Mouse (Mus musculus) MN1 (cell line): ENCODE data around the gene Rnf2.
A peak's percentile ranks its signal among the peaks of the same experiment; 100 is the strongest.

Experiments used
- DNase-seq: peaks from one replicate; pipeline ENCODE4 v3.0.0-alpha.2; 2016; ENCODE audit warnings: low spot score

Rnf2 gene

GRCm38 (mm10) chr1:151500531-151501361 lies at the start of gene Rnf2:
TSS of gene Rnf2 (minus strand) at chr1:151500955.
- DNase-seq: peak; percentile 95

GRCm38 (mm10) chr1:151549794-151550193 lies 49.0 kb upstream of the Rnf2 start:
- DNase-seq: no peak

- no peak for DNase-seq
Measured at GRCm38 (mm10) chr1:151548896-151549610, 48.3 kb upstream of the Rnf2 start.

GRCm38 (mm10) chr1:151545571-151545970 lies 44.8 kb upstream of the Rnf2 start:
- no peak for DNase-seq

DNA sequence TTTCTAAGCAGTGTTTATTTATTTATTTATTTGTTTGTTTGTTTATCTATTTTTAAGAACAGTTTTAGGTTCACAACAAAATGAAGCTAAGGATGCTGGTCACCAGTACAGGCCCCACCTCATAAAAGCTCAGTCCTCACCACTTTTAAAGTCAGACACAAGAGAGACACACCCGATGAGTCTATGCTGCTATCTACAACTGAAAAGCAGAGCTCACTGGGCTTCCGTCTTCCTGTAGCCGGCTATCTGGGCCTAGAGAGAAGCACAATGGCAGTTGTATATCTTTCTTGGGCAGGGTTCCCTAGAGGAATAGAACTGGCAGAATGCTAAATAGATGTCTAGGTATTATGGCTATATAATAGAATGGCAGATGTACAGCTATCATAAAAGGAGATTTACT lies 43.8 kb upstream of the Rnf2 start:
- no peak for DNase-seq

DNA sequence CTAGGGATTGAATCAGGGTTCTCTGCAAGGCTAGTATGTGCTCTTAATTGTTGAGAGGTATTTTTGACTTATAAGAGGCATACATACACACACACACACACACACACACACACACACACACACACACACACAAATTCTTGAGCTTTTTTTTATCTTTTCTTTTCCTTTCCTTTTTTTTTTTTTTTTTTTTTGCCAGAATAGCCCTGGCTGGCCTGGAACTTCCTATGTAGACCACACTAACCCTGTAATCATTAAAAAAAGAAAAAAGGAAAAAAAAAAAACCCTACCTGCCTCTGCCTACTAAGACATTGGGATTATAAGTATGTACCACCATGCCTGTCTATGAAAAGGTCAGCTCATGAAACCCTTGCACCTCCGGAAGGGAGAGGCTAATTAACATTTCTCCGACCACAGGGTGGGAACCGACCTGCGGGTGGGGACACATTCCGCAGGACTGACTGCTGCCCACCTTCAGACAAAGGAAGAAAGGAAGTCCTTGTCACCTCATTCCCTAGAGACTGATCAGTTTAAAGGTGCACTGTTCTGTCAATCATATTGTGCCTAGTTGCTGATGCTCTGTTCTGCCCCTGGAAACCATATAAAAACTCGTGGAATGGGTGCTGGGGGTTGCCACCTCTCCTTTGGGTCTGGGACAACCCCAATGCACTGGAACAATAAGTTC lies 43.2 kb upstream of the Rnf2 start:
- peak; percentile 4 for DNase-seq

- DNase-seq: no peak
Measured at GRCm38 (mm10) chr1:151526701-151527100, 25.9 kb upstream of the Rnf2 start.

DNA sequence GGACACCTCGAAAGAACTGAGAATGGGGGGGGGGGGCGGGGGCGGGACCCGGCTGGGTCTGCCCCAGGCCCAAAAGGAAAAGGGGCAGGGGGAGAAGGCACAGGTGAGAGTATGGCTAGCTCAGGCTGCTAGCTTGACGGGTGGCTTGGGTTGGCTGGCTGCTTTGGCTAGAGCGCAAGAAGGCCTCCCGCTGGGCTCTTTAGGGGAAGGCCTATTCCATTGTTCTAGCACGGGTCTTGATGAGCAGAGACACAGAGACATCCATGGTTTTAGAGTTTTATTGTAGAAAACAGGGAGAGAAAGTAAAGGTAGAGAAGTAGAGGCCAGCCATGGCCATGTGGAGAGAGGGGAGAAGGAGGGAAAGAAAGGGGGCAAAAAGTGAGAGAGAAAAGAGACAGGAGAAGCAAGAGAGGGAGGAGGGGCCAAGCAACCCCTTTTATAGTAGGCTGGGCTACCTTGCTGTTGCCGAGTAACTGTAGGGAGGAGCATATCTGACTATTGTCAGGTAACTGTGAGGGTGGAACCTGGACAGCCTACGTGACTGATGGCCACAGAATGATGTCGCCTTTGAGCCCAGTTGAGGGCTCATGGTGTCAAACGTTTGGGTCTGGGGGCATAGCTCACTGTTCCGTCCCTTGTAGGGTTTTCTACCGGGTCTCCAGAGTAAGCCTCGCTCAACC lies 17.0 kb upstream of the Rnf2 start:
- DNase-seq: no peak

GRCm38 (mm10) chr1:151516871-151517270 lies 16.1 kb upstream of the Rnf2 start:
- DNase-seq: no peak

- no peak for DNase-seq
Measured at GRCm38 (mm10) chr1:151515733-151516132, 15.0 kb upstream of the Rnf2 start.

DNA sequence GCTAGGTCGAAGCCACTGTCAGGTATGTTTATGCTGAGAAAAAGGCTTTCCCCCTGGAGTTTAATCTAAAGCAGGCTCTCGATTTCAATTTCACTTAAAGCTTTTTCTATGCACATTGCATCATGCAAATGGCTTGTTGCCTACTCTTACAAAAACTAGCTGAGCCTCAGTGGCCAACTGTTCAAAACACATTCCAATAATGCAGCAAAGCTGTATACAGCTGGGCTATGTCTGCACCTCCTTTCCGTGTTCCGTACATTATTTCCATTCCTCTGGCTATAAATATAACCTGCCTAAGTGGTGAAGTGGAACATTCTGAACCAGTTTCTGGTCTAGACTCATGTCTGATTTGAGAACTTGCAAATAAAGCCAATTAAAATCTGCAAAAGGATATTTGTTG lies 13.4 kb upstream of the Rnf2 start:
- no peak for DNase-seq

- no peak for DNase-seq
Measured at GRCm38 (mm10) chr1:151510811-151511210, 10.1 kb upstream of the Rnf2 start.

- peak; percentile 61 for DNase-seq
Measured at GRCm38 (mm10) chr1:151499815-151500501, 797 bp downstream of the Rnf2 start.

- no peak for DNase-seq
Measured at GRCm38 (mm10) chr1:151498381-151498780, 2.4 kb downstream of the Rnf2 start.

DNA sequence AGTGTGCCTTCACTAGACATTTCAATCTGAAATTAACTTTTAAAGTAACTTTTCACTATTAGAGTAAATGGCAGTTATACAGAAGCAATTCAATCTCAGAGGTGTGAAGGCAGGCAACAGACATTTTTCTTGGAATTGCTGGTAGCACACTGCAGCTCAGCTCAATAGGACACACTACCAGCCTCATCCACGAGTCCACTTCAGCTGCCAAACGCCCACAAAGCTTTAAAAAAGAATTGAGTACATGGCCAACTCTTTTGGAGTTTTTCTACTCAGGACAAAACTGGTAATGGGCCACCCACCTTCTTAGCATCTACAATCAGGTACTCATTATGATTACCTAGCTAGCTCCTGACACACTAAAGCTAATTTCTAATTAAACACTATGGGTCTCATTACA lies 2.8 kb downstream of the Rnf2 start:
- DNase-seq: no peak

DNA sequence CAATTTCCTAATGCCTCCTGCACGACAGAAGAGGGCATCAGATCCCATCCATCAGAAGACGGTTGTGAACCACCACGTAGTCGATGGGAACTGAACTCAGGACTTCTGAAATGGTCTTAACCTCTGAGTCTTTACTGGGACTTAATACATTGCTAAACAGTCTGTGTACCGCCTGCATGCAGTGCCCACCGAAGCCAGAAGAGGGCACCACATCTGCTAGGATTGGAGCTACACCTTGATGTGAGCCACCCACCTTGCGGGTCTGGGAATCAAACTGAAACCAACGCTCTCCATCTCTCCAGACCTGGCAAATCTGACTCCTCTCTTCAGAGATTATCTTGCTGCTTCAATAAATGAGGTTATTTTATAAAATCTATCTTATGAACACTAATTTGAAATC lies 3.7 kb downstream of the Rnf2 start:
- DNase-seq: peak; percentile 25

DNA sequence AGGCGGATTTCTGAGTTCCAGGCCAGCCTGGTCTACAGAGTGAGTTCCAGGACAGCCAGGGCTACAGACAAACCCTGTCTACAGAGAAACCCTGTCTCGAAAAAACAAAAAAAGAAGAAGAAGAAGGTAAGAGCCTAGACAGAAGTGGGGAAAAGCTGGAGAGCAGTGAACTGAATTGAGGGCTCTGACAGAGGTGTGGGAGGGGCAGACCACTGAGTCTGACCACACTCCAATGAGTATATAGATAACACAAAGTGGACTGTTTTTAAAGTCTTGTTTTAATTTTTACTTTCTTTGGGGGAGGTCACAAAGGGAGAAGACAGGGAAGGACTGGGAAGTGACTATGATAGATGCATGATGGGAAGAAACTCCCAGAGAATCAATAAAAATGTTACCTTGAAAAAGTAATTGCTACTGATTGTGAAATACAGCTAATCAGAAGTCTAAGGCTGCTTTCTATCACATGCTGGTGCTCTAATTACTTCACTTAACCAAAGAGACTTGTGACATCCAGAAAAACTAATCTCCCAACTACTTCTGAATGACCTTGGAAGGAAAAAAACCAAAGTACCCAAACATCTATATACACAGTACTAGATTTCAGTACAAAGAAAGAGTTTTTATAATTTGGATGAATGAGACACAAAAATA lies 5.0 kb downstream of the Rnf2 start:
- no peak for DNase-seq

GRCm38 (mm10) chr1:151494711-151495110 lies 6.0 kb downstream of the Rnf2 start:
- no peak for DNase-seq

DNA sequence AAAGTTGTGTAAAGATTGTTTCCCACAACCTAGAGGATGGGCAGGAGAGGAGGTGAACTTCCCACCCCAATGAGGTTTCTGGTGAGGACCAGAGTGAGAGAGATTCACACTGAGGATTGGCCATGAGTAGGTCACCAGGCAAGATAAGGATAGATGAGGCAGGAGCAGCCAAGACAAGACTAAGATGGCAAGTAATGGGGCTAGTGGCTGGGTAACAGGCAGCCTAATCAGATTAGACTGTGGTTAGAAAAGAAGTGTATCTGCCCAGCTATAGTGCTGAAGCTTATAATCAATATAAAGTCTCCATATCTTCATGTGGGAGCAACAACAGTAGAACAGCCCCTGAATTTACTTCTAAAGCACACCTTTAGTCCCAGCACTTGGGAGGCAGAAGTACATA lies 6.9 kb downstream of the Rnf2 start:
- DNase-seq: no peak

DNA sequence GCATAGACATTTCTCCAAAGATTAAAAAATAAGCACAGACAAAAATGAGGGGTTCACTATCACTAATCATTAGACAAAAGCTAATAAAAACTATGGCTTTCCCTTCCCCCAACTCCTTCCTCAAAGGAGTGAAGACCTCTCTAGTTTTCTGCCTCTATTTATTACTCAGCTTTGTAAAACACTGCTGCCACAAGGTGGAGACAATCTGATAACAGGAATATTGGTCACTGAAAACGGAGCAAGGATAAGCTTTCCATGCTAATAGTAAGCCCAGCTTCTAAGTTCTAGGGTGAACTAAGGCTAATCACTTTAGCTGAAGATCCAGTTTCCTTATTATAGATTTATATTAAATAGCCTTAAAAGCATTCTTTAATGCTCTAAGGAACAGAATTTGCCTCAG lies 8.3 kb downstream of the Rnf2 start:
- DNase-seq: no peak

GRCm38 (mm10) chr1:151489806-151490205 lies 10.9 kb downstream of the Rnf2 start:
- DNase-seq: no peak
